Mouse (Mus musculus) heart, adult 2 months (tissue): Measurements from ENCODE around the gene Minos1.

ENCODE experiments used
- CTCF ChIP-seq: fragments of 200-600 bp; IDR thresholded peaks from 2 replicates; pipeline ENCODE4 v1.8.1; 2022; ENCODE audit warnings: antibody characterized with exemption, mild to moderate bottlenecking, moderate library complexity
- EP300 ChIP-seq: fragments of 200-500 bp; IDR thresholded peaks from 2 replicates; pipeline ENCODE4 v1.6.1; 2011; ENCODE audit warnings: low read depth, low read length, control low read depth; ENCODE audit not compliant: insufficient read depth
- POLR2A ChIP-seq: fragments of 200-500 bp; IDR thresholded peaks from 2 replicates; pipeline ENCODE4 v1.6.1; 2011; ENCODE audit warnings: mild to moderate bottlenecking, low read depth, low read length, control low read depth; ENCODE audit not compliant: insufficient read depth

DNA sequence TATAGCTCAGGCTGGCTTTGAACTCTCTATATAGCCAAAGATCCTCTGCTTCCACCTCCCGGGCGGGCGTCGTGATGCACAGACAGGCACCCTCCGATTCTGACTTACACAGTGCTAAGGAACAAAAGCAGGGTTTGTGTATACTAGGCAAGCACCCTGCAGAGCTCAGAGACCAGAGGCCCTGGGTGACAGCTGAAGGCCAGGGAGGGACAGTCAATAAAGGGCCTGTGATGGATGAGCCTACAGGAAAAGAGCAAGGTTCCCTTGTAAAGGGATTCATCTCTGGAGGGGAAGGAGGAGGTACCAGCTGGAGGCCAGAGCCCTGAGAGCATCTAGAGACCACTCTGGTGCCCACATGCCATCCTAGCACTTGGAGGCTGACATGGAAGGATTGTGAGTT lies 77.5 kb downstream of the Minos1 start:
- TF ChIP-seq POLR2A: no peak
- no peak for TF ChIP-seq CTCF
- no peak for TF ChIP-seq EP300
